Mouse (Mus musculus): ENCODE data around the gene Stim1.
"Not testable (repeated sequence)": the region's sequence is repeated elsewhere in the genome, so short reads cannot be mapped to it uniquely, and the experiment has no call there.

The Stim1 gene

GRCm38 (mm10) chr7:102458618-102459380, 191.2 kb downstream of the Stim1 start:
- no peak for DNase-seq

- no peak for DNase-seq
Measured at GRCm38 (mm10) chr7:102467566-102467965, 200.0 kb downstream of the Stim1 start.

DNA sequence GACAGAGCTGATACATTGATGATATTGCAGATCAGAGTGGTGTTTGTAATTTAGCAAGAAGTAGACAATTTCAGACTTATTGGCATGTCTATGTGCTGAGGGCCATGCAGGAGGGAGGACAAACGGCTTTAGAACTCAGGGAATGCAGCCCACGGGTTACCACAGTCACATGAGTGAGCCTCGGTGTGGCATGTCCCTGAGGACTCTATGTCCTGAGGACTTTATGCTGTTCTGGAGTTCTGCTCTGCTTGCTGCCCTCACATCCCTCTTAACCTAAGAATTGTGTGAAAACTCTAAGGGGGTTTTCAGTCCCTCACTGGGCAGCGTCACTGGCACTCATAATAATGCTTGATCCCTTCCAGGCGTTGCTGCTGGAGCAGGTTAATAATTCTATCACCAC, 205.1 kb downstream of the Stim1 start:
- DNase-seq = no peak

DNA sequence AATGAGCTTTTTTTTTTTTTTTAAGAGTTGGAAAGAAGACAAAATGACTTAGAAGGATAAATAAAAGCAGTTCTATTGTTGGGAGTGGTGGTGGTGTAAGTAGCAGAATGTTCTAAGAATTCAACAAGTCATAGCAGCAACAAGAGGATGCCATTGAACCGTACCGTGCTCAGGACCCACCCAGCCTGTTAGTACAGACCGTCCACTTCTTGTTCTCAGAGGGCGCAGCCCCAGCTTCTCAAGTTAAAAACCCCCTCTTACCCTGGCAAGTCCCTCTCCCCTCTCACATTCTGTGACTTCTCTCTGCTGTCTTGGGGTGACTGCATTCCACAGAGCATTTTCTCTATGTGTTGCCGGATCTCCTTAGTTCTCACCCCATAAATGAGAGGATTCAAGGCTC, 209.0 kb downstream of the Stim1 start:
- no peak for DNase-seq

DNA sequence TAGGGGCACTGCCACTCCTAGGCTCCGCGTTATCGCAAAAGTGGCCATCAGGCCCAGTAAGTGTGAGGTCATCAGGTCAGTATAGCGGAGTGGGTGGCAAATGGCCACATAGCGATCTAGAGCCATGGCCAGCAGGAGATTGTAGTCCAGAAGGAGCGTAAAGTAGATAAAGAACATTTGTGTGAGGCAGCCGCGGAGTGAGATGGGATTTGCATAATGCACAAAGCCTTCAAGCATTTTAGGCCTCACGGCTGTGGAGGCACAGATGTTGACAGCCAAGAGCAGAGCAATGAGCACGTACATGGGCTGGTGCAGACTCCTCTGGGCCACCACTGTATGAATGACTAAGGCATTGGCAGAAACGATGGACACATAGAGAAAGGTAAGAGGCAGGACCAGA, 209.8 kb downstream of the Stim1 start:
- DNase-seq = no peak

GRCm38 (mm10) chr7:102478425-102478824, 210.8 kb downstream of the Stim1 start:
- DNase-seq = no peak

- no peak for DNase-seq
Measured at GRCm38 (mm10) chr7:102478926-102479325, 211.3 kb downstream of the Stim1 start.

DNA sequence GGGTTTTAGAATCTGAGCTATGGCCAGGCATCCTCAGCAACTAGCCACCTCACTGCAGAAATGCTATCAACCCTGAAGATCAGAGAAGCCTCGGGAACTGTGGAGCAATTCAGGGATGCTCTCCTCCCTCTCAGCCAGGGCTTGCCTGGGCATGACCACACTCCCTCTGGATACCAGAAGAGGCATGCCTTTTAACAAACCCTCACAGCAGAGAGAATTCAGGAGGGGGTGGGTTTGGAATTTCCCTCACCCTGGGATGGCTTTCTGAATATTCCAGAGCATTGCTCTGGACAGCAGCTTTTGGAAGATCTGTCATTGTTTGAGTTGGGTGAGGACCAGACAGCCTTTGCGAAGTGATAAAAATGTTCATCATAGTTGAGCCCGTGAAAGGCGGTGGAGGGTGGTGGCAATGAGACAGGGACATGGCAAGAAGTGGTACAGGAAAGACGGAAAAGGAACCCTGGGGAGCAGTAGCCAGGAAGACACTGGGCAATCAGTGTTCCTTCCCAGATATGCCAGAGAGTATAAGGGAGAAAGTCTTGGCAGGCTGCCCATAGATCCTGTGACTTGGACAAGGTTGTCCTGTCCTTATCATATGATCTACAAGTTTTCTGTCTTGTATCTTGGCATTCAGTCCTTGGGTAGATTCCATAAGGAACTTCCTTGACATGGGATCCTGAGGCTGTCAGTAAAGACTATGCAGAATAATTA, 211.9 kb downstream of the Stim1 start:
- no peak for DNase-seq

GRCm38 (mm10) chr7:102480821-102481220, 213.2 kb downstream of the Stim1 start:
- no peak for DNase-seq

DNA sequence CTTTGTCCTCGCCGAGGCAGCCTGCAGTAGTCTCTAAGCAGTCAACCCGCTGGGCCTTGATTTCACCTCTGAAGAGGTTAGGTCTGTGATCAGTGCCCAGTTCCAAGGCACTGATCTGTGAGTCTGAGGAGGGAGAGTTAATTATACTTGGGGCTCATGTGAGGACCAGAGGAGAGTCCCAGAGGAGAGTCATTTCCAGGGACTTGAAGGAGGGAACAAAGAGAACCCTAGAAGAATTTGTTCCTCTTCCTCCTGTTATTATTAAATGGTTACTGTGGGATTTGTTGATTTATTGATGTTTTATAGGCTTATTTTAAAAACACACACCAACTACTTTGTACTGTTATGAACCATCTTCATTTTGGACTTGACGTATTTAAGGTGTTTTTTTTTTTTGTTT, 214.0 kb downstream of the Stim1 start, which contains the start of gene Olfr543:
Olfr543 (minus strand) TSS at position 101 of the 400 bp plus-strand sequence.
- DNase-seq = no peak

DNA sequence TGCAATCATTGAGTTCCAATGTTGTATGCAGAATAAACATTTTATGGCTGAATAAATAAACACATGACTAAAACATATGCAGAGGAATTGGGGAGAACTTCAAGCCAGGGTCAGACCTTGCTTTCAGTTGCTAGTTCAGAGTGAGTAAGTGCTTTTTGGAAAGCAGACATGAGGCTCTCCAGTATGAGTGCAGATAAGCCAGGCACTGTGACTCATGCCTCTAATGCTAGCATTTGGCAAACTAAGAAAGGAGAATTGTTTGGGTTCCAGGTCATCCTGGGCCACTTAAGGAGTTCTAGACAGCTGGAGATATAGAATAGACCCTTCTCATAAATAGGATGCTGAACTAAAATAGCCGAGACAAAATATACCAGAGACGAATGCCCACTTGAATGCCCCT, 216.1 kb downstream of the Stim1 start:
- no peak for DNase-seq

DNA sequence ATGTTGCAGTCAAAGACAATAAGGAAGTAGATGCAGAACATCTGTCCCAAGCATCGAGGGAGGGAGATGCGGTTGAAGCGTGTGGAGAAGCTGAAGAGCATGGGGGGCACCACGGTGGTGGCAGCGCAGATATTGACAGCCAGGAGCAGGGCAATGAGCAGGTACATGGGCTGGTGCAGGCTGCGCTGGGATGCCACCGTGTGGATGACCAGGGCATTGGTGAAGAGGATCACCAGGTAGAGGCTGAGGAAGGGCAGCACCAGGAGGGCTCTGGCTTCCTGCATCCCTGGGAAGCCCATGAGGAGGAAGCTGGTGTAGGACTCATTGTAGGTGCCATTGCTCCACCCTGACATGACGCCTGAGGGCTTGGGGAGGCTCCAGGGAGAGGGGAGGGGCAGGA, 217.2 kb downstream of the Stim1 start:
- not testable (repeated sequence) for DNase-seq

GRCm38 (mm10) chr7:102486105-102486504, 218.5 kb downstream of the Stim1 start:
- no peak for DNase-seq

All from cerebellum, adult 8-10 months (tissue).